Mouse (Mus musculus) cerebellum, adult 11-12 months (tissue): ENCODE measurements around the gene Insm2.
"Not testable (repeated sequence)": the region's sequence is repeated elsewhere in the genome, so short reads cannot be mapped to it uniquely, and the experiment has no call there.

Experiments used
- DNase-seq: peaks from one replicate; pipeline ENCODE4 v3.0.0; 2022

Gene Insm2

DNA sequence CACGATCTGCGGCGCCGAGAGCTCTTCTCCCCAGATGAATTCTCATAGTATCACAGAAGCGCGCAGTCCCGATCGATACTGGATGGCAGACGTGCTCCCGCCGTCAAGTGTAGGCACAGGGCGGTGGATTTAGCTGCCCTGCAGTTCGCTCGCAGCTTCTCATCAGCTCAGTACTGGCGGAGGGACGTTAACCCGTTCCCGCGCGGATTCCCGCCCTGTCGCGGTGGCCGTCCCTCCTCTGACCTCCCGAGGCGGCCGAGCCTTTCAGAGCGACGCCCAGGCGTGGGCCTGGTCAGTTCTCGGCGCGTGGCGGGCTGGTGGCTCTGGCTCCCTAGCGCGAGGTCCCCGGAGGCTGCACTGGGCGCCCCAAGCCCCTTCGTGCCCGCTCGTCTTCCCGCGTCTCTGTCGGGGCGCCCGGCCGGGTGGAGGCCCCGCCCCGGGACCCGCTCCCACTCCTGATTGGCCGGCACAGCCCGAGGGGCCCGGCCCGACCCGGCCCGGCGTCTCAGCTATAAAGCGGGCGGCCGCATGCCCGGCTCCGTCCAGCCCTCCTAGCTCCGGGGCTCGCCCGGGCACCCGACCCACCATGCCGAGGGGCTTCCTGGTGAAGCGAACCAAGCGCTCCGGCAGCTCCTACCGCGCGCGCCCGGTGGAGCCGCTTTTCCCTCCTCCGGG lies at the start of gene Insm2:
Gene Insm2, plus strand, starts transcription at position 541 of the 675 bp plus-strand sequence.
- no peak for DNase-seq

DNA sequence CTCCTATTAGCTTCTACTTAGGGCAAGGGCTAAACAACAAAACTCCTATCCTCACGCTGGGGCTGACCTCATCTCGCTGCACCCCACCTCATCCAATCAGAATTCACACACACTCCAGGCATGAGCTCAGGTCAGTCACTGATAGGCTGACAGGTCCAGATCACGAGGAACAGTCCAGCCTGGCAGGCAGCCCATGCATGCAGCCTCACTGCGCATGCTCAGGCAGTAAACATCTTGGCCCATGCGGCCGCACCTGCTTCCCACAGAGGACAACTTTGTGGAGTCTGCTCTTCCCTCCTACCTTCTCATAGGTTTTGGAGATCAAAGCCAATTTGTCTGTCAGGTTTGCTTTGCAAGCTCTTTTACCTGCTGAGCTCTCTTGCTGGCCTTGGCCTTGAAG lies 44.3 kb upstream of the Insm2 start:
- not testable (repeated sequence) for DNase-seq

DNA sequence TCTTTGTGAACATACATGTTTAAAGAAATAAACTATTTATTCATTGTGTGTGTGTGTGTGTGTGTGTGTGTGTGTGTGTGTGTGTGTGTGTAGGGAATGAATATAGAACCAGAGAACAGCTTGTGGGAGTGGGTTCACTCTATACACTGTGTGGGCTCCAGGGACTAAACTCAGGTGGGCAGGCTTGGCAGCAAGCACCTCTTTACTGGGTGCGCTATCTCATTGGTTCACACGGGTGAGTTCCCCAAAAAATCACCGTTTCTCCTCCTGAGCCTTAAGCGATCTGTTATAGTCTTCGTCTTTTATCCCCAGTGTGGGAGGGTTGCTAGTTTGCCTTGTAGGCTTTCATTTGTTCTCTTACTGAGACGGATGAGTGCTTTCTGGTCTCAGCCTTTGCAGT lies 41.4 kb upstream of the Insm2 start:
- no peak for DNase-seq

DNA sequence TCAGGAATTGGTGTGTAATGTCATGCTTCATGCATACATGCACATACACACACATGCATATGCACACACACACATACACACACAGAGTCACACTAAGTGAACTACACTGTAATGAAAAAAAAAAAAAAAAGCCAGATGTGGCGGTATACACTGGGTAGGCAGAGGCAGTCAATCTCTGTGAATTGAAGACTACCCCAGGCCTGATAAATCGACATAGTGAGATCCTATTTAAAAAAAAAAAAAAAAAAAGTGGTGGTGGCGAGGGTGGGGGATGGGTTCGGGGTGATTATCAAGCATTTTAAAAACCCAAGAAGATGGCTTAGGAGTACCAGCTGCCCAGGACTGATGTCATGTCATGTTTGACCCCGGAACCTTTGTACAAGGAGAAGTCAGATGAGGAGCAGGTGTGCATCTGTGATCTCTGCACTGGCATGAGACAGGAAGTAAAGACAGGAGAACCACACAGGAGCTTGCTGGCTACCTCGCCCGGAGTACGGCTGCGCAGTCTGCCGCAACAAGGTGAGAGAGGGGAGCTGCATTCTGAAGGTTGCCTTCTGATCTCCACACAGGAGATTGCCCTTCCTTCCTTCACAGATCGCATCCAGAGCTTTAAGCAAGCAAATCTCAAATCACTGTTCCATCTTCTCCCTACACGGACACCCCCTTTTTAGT lies 39.9 kb upstream of the Insm2 start:
- DNase-seq: no peak

DNA sequence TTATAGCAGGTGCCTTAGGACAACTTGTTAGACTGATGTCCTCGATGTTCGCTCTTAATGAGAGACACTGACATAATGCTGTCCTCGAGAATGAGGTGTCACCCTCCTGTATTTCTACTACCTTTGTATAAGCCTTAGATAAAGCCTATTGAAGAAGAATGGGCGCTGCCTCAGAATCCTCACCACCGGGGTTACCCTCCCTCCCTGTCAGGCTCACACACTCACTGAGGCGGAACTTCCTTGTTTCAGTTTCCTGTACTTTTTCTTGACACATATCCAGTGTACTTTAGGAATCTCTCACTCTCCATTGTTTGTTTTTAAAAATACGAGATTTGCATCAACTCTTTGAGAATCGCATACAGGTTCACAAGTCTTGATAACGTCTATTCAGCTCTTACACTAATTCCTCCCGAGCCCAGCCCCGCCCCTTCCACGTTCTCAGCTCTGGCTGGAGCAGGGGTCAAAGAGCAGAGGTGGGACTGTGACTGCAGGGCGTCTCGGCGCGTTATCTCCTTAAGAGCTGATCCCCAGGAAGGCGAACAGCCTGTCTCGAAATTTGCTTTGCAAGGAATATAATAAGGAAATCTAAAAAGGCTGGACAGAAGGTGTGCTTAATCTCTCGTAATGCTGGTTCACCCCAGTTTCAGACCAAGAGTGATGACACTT lies 39.1 kb upstream of the Insm2 start:
- no peak for DNase-seq

DNA sequence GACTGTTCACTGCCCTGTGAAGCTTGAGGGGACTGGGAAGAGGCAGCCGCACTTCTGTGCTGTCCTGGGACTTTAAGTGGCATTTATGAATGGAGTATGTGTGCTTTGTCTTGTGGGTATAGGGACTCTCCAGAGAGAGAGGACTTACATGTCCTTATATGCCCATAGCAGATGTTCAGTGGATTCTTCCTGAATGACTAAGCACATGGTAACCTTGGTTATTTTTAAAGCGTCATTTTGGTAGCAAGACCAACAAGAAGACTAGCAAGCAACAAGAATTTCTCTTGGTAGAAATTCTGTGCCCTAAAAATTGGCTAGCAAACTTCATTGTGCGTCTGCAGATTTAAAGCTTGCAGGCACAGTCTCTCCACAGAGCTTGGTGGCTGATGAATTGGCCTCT lies 35.5 kb upstream of the Insm2 start:
- no peak for DNase-seq

DNA sequence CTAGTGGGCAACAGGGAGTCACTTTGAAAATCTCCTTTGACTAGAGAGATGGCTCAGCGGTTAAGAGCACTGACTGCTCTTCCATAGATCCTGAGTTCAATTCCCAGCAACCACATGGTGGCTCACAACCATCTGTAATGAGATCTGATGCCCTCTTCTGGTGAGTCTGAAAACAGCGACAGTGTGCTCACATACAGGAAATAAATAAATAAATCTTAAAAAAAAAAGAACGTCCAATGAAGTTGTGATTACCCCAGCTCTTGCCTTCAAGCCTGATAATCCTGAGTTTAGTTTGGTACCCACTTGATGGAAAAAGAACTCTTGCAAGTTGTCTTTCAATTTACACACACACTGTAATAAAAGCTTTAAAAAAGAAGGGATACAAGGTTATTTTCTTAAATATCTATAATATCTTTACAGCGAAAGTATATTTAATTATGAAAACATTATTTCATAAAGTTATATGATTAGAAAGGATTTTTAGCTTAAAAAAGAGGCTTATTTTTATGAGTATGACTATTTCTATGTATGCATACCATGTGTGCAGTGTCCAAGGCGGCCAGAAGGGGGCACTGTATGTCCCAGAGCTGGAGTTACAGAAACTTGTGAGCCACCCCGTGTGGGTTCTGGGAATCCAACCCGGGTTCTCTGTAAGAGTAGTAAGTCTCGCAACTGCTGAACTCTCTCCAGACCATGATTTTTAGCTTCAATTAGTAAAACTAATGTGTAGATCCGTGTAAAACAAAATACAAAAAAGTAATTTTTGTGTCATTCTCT lies 34.9 kb upstream of the Insm2 start:
- DNase-seq: no peak

DNA sequence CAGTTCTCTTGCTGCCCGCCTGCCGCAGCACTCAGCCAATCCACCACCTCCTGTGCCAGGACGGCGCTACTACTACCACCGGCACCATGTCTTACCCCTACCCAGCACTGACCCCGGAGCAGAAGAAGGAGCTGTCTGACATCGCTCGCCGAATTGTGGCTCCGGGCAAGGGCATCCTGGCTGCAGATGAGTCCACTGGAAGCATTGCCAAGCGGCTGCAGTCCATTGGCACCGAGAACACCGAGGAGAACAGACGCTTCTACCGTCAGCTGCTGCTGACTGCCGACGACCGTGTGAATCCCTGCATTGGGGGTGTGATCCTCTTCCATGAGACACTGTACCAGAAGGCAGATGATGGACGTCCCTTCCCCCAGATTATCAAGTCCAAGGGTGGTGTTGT lies 34.0 kb upstream of the Insm2 start, which contains the start of gene Aldoart2:
Gene Aldoart2, plus strand, starts transcription at position 34 of the 400 bp plus-strand sequence.
- no peak for DNase-seq

DNA sequence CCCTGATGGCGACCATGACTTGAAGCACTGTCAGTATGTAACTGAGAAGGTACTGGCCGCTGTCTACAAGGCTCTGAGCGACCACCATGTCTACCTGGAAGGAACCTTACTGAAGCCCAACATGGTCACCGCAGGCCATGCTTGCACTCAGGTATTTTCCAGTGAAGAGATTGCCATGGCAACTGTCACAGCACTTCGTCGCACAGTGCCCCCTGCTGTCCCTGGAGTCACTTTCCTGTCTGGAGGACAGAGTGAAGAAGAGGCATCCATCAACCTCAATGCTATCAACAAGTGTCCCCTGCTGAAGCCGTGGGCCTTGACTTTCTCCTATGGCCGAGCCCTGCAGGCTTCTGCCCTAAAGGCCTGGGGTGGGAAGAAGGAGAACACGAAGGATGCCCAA lies 33.4 kb upstream of the Insm2 start:
- DNase-seq: no peak

DNA sequence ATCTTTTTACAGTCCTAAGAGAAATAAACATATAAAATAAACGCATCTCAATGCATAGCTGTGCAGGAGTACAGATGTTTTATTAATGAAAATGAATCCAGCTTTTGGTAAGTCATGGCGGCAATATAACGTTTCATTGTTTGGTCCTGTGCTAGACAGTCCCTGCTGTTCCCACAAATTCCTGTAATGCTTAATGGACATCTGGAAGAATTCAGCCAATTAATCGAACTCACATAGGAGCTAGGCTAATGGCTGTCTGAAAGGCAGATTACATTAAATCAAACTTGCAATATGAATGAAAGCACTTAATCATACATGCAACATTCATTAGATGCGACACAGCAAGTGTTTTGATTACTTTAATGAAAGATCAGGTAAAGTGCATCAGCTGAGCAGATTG lies 32.4 kb upstream of the Insm2 start:
- DNase-seq: no peak

DNA sequence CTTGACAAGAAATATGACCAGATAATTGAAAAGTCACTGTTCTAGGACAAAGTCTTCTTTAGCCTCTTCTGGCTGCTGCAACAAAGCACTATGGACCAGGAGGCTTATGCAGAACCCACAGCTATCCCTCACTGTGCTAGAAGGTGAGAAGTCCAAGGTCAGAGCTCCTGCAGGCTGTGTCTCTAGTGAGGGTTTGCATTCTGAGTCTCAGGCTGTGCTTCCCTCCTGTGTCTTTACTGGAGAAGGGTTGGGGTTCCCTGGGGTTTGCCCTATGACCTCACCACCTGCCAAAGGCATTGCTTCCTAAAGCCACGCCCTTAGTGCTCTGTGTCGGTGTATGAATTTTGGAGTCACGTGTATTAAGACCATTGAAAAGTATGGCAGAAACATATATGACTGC lies 30.8 kb upstream of the Insm2 start:
- DNase-seq: no peak

DNA sequence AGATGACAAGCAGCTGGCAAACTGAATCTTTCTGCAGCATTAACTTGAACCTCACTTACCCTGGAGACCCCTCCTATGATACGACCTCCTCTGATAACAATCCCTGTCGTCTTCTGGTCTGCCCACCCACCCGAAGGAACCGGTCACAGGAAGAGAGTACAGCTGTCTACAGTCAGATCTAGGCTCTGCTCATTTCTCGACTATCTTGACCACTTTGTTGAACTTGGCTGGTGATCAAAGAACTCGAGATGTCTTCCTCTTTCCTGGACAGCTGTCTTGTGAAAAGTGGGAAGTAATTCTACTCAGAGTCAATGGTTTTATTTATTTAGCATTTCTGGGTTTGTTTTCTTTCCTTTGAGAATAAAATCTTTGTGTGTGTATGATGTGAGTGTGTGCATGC lies 29.6 kb upstream of the Insm2 start:
- DNase-seq: no peak

DNA sequence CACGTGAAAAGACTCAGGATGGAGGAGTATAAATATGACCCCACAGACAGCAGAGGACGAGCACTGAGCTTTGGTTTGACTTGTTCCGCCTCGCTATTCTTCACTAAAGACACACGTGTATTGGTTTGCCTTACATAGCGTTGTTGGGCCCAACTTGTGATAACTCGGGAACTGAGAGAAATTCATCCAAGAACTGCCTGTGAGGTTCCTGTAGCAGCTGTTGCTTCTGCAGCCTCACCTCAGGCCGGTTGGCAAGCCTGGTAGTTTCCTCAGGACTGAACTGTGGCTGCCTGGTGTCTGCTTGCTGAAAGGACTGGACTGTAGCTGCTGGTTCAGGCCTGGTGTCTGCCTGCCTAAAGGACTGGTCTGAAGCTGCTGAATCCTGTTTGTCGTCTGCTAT lies 28.6 kb upstream of the Insm2 start:
- DNase-seq: no peak

DNA sequence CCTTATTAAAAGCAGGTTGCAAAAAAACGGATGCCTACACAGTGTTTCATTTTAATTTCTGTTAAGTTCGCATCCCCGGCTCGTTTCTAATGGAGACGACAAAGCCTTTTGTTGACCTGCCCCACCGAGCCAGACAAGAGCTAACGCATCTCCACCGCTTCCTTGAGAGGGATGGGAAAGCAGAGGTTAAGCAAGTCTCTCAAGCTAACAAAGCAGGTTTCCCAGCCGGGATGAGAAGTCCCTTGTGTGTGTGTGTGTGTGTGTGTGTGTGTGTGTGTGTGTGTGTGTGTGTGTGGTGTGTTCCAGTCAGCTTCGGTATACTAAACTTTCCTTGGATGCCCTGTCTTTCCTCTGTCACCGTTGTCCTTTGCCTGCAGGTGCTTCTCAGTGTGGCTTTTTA lies 28.0 kb upstream of the Insm2 start:
- no peak for DNase-seq

DNA sequence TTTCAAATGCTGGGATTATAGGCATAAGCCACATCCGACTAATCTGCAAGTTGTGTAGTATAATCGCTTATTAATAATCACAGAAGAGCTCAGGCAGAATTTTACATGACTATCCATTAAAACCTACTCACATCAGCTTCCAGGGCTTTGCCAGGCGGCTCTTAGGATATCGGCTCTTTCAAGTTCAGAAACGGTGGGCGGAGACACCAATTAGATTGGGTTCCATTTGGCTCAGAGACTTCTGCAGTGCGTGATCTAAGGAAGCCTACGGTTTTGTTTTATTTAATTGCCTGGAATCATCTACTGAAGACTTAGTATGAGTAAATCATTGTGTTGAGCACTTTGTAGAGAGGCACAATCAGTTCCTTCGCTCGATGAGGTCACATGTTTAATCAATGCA lies 27.6 kb upstream of the Insm2 start:
- no peak for DNase-seq

DNA sequence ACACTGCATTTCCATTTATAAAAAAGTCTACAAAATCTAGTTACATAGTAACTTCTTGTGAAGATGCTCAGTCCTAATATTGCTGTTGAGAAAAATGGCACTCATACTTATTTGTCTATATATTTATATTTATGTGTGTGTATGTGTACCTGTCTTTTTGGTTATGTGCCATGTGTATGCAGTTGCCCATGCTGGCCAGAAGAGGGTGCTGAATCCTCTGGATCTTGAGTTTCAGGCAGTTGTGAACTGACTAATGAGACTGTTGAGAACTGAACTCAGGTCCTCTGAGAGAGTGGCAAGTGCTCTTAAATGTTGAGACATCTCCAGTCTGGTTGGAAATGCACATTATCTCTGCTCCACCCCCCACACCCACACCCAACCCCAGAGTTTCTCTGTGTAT lies 26.1 kb upstream of the Insm2 start:
- no peak for DNase-seq

DNA sequence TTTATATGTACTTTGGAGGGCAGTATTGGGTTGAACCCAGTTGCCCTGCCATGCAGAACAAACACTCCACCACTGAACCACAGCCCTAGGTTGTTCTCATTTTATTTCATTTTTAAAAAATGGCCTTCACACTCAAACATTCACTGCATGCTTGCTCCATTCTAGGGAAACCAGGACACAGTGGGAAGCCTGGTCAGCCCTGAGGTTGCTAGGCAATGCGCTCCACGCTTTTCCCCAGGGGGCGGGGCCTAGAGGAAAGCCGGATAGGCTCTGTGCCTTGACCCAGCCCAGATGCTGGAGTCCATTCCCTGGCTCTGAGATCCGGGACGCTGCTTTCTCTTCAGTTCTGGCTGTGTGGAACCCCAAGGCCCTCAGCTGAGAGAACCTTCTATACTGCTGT lies 25.4 kb upstream of the Insm2 start:
- DNase-seq: no peak

DNA sequence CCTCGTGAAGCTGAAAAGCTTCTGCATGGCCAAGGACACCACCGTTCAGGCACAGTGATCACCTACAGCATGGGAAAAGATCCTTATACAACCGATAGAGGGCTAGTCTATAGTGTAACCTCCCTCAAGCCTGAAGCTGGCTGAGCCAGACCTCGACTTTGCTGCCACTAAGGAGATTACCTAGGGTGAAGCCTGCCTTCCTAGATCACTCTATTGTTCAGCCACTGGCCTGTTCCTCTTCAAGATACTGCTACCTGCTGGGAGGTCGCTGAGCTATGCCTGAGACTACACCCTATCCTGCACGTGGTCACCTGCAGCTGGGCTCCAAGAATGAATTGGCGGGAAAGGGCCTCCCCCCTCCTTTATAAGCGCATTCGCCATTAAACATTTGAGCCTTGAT lies 12.3 kb upstream of the Insm2 start:
- DNase-seq: not testable (repeated sequence)

DNA sequence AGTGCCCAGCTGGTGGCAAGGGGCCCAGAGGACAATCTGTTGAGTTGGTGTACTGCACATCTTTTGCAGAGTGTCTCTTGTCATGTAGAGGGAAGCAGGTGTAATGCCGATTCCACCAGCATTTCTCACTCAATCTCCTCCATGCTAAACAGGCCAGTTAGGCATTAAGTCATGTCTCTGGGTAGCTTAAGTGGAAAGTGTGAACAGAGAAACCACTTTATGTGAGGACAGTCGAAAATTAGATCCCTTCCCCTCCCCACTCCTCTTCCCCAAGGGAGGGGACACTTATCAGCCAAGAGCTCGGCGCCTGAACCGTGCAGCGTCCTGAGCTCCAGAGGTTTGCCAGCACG lies 715 bp upstream of the Insm2 start:
- DNase-seq: no peak

DNA sequence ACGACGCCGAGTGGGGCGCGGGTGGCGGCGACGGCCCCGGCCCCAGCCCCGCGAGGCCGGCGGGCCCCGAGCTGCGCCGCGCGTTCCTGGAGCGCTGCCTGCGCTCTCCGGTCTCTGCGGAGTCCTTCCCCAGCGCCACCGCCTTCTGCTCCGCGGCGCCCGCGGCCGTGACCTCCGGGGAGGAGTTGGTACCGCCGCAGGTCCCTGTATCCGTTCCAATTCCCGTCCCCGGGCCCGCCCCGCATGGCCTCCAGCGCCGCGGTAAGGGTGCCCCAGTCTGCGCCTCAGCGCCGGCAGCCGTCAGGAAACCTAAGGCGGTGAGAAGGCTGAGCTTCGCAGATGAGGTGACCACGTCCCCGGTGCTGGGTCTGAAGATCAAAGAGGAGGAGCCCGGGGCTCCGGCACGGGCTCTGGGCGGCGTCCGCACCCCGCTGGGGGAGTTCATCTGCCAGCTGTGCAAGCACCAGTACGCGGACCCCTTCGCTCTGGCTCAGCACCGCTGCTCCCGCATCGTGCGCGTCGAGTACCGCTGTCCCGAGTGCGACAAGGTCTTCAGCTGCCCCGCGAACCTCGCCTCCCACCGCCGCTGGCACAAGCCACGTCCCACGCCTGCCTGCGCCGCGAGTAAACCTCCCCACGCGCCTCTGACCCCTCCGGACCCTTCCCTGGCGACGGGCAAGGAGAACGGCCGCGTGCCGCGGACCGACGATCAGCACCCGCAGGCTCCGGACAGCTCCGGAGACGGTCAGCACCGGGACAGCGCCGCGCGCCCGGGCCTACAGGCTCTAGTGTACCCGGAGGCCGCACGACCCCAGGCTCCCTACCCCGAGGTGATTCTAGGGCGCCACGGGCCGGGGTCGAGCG lies 644 bp downstream of the Insm2 start:
- no peak for DNase-seq

DNA sequence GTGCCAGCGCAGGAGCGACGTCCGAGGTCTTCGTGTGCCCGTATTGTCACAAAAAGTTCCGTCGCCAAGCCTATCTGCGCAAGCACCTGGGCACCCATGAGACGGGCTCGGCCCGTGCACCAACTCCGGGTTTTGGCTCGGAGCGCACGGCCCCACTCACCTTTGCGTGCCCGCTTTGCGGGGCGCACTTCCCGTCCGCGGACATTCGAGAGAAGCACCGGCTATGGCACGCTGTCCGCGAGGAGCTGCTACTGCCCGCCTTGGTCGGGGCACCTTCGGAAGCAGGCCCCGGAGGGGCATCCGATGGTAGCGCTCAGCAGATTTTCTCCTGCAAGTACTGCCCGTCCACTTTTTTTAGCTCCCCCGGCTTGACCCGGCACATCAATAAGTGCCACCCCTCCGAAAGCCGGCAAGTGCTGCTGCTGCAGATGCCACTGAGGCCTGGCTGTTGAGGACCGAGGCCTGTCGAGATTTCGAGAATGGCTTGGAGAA lies 1.3 kb downstream of the Insm2 start:
- DNase-seq: no peak

DNA sequence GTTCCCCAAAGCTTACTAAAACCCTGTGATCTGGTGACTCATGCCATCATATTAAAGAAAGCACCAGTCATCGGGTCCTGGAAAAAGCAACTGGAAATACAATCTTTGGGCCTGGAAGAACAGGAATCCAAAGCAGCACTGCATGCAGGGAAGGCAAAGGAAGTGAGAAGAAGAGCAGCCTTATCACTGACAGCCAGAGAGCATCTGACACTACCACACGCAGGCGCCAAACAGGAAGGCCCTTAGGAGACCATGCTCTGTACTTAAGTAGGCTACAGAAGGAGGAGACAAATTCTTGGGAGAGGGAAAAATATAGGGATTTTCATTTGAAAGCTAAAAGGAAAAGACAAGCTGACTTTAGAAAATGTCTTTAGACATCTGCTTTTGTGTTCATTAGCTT lies 5.2 kb downstream of the Insm2 start:
- DNase-seq: no peak

DNA sequence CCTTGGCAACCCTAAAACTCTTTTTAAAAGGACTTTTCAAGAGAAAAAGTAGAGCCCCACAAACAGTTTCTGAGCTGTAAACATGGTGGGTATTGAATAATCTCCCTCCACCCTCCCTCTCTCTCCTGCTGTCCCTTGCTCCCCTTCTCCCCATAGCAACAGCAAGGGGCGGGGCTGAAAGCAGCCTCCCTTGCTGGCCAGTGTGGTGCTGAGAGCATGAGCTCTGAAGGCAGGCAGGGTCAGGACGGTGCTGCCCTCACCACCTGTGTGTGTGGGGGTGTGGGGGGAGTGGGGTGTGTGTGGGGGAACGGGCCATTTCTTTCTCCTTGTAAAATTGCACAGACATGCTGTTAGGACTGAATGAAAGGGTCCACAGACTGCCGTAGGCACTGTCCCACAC lies 8.7 kb downstream of the Insm2 start:
- no peak for DNase-seq
